Mouse (Mus musculus): ENCODE results near the gene Tbc1d30.

Tbc1d30 gene

GRCm38 (mm10) chr10:121351066-121351581, at the start of gene Tbc1d30:
TSS of gene Tbc1d30 (minus strand) at chr10:121351278.
- in situ Hi-C loops (cut with MboI): no loop called here

- in situ Hi-C loops (cut with MboI): no loop called here
Measured at GRCm38 (mm10) chr10:121398599-121398998, 47.5 kb upstream of the Tbc1d30 start.

- in situ Hi-C loops (cut with MboI): no loop called here
Measured at GRCm38 (mm10) chr10:121395542-121396176, 44.6 kb upstream of the Tbc1d30 start.

- in situ Hi-C loops (cut with MboI): no loop called here
Measured at GRCm38 (mm10) chr10:121394789-121395325, 43.8 kb upstream of the Tbc1d30 start.

- in situ Hi-C loops (cut with MboI): no loop called here
Measured at GRCm38 (mm10) chr10:121394270-121394669, 43.2 kb upstream of the Tbc1d30 start.

GRCm38 (mm10) chr10:121391901-121392300, 40.8 kb upstream of the Tbc1d30 start:
- in situ Hi-C loops (cut with MboI): no loop called here

- in situ Hi-C loops (cut with MboI): no loop called here
Measured at GRCm38 (mm10) chr10:121390602-121391001, 39.5 kb upstream of the Tbc1d30 start.

- in situ Hi-C loops (cut with MboI): no loop called here
Measured at GRCm38 (mm10) chr10:121386347-121386746, 35.3 kb upstream of the Tbc1d30 start.

- in situ Hi-C loops (cut with MboI): no loop called here
Measured at GRCm38 (mm10) chr10:121385695-121386094, 34.6 kb upstream of the Tbc1d30 start.

GRCm38 (mm10) chr10:121384710-121385109, 33.6 kb upstream of the Tbc1d30 start:
- in situ Hi-C loops (cut with MboI): no loop called here

GRCm38 (mm10) chr10:121381280-121381679, 30.2 kb upstream of the Tbc1d30 start:
- in situ Hi-C loops (cut with MboI): no loop called here

GRCm38 (mm10) chr10:121379387-121379786, 28.3 kb upstream of the Tbc1d30 start:
- in situ Hi-C loops (cut with MboI): no loop called here

GRCm38 (mm10) chr10:121376530-121377271, 25.6 kb upstream of the Tbc1d30 start:
- in situ Hi-C loops (cut with MboI): no loop called here

- in situ Hi-C loops (cut with MboI): no loop called here
Measured at GRCm38 (mm10) chr10:121375649-121376493, 24.8 kb upstream of the Tbc1d30 start.

GRCm38 (mm10) chr10:121374693-121375620, 23.9 kb upstream of the Tbc1d30 start:
- in situ Hi-C loops (cut with MboI): no loop called here

GRCm38 (mm10) chr10:121374013-121374412, 22.9 kb upstream of the Tbc1d30 start:
- in situ Hi-C loops (cut with MboI): no loop called here

- in situ Hi-C loops (cut with MboI): no loop called here
Measured at GRCm38 (mm10) chr10:121370777-121371176, 19.7 kb upstream of the Tbc1d30 start.

GRCm38 (mm10) chr10:121368783-121369465, 17.8 kb upstream of the Tbc1d30 start:
- in situ Hi-C loops (cut with MboI): no loop called here

GRCm38 (mm10) chr10:121367780-121368179, 16.7 kb upstream of the Tbc1d30 start:
- in situ Hi-C loops (cut with MboI): no loop called here

GRCm38 (mm10) chr10:121367271-121367670, 16.2 kb upstream of the Tbc1d30 start:
- in situ Hi-C loops (cut with MboI): no loop called here
